Mouse (Mus musculus) midbrain, embryonic 13.5 days (tissue): ENCODE measurements around the gene Yif1b. TPM values are rescaled to one million over a fixed set of nuclear protein-coding genes. Genes with fewer than 3 reads are reported as not detected.

Experiments used
- ATAC-seq: fragments of 200-750 bp; cut with Nextera tagmentation; 2 replicates; pipeline ENCODE4 v1.8.0; 2017; ENCODE audit warnings: mild to moderate bottlenecking, moderate TSS enrichment, moderate library complexity
- H3K27ac ChIP-seq: fragments of 300-500 bp; sonication (generic); 2 replicates; pipeline ENCODE4 v1.5.1; 2015; ENCODE audit warnings: inconsistent platforms, mild to moderate bottlenecking, moderate library complexity
- H3K27me3 ChIP-seq: fragments of 300-500 bp; sonication (generic); 2 replicates; pipeline ENCODE4 v1.6.1; 2015; ENCODE audit warnings: mild to moderate bottlenecking, inconsistent platforms
- H3K36me3 ChIP-seq: fragments of 300-500 bp; sonication (generic); 2 replicates; pipeline ENCODE4 v1.6.1; 2015; ENCODE audit warnings: mild to moderate bottlenecking, inconsistent platforms
- H3K4me1 ChIP-seq: fragments of 300-500 bp; sonication (generic); replicated peaks from 2 replicates; pipeline ENCODE4 v1.6.1; 2015; ENCODE audit warnings: inconsistent platforms
- H3K4me2 ChIP-seq: fragments of 300-500 bp; sonication (generic); replicated peaks from 2 replicates; pipeline ENCODE4 v1.6.1; 2015; ENCODE audit warnings: moderate library complexity, mild to moderate bottlenecking, inconsistent platforms
- H3K4me3 ChIP-seq: fragments of 300-500 bp; sonication (generic); replicated peaks from 2 replicates; pipeline ENCODE4 v1.5.1; 2015; ENCODE audit warnings: mild to moderate bottlenecking, inconsistent platforms
- H3K9ac ChIP-seq: fragments of 300-500 bp; sonication (generic); replicated peaks from 2 replicates; pipeline ENCODE4 v1.6.1; 2015; ENCODE audit warnings: mild to moderate bottlenecking, inconsistent platforms
- H3K9me3 ChIP-seq: fragments of 300-500 bp; sonication (generic); 2 replicates; pipeline ENCODE4 v1.6.1; 2016; ENCODE audit warnings: mild to moderate bottlenecking, inconsistent platforms
- WGBS: fragments of 180-500 bp; shearing (Covaris S2); methylation state at CpG from one replicate; pipeline ENCODE4 v1.1.7; 2015; 5-methylcytosine and 5-hydroxymethylcytosine counted together
- polyA plus RNA-seq: library from polyadenylated mRNA; unstranded; fragments of >200 nt; fragmentation: Nextera tagmentation; extraction: Ambion mirVana; gene quantifications from 2 replicates; pipeline ENCODE4 v1.2.1, GENCODE M21; 2015

Yif1b gene
- polyA plus RNA-seq, 1 experiment from 2014 or later: 80.8 TPM

- Histone ChIP-seq H3K4me3 (no peak overlapping the region), H3K9ac (no peak overlapping the region), H3K4me1 (no peaks in the 10 kb centered on the region), H3K4me2 (no peak overlapping the region), H3K36me3 (no peaks in the 10 kb centered on the region), H3K27ac (no peak overlapping the region), H3K9me3 (no peaks in the 10 kb centered on the region), H3K27me3 (no peaks in the 10 kb centered on the region)
- WGBS: 78% methylated on average over 7 of the region's 7 CpGs
- no peak for ATAC-seq
Measured at GRCm38 (mm10) chr7:29265636-29266035, 27.5 kb downstream of the Yif1b start.

DNA sequence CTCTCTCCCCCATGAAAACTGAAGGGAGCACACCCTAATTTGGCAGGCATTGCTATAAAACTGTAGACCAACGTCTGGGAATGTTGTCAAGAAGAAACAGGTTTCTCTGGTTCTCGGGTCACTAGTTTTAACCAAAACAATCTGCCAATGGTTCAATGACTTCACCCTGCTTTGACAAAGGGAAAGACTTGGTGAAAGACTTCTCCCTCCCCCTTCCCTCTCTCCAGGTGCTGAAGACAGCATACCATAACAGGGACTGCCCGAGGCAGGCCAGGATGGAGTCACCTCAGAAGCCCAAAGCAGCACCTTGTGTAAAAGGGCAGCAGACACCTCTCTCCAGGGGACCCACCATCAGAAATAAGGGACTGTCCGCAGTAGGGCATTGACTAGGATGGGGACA lies 28.8 kb downstream of the Yif1b start:
- Histone ChIP-seq H3K27ac (no peak overlapping the region), H3K9ac (no peak overlapping the region), H3K4me1 (no peaks in the 10 kb centered on the region), H3K9me3 (no peaks in the 10 kb centered on the region), H3K36me3 (no peaks in the 10 kb centered on the region), H3K4me3 (no peak overlapping the region), H3K4me2 (no peak overlapping the region), H3K27me3 (no peaks in the 10 kb centered on the region)
- no peak for ATAC-seq
- WGBS: 68% methylated on average over 4 of the region's 4 CpGs

GRCm38 (mm10) chr7:29270445-29270844 lies 32.3 kb downstream of the Yif1b start:
- 88% methylated on average over 4 of the region's 4 CpGs for WGBS
- no peak for ATAC-seq
- no peaks in the 10 kb centered on the region for H3K9me3 ChIP-seq
- H3K9ac ChIP-seq: no peak overlapping the region
- H3K36me3 ChIP-seq: no peaks in the 10 kb centered on the region
- H3K27ac ChIP-seq: no peak overlapping the region
- no peaks in the 10 kb centered on the region for H3K27me3 ChIP-seq
- no peaks in the 10 kb centered on the region for H3K4me1 ChIP-seq
- no peak overlapping the region for H3K4me3 ChIP-seq
- no peak overlapping the region for H3K4me2 ChIP-seq

- Histone ChIP-seq H3K36me3 (no peaks in the 10 kb centered on the region), H3K4me3 (no peak overlapping the region), H3K9ac (no peak overlapping the region), H3K4me2 (no peak overlapping the region), H3K27me3 (no peaks in the 10 kb centered on the region), H3K4me1 (no peaks in the 10 kb centered on the region), H3K9me3 (no peaks in the 10 kb centered on the region), H3K27ac (no peak overlapping the region)
- ATAC-seq: no peak
- WGBS: 82% methylated on average over 8 of the region's 8 CpGs
Measured at GRCm38 (mm10) chr7:29271687-29272465, 33.7 kb downstream of the Yif1b start.

GRCm38 (mm10) chr7:29276715-29277114 lies 38.6 kb downstream of the Yif1b start:
- H3K27ac ChIP-seq: no peak overlapping the region
- peaks cover 10% of the 10 kb centered on the region for H3K4me1 ChIP-seq
- no peak overlapping the region for H3K4me2 ChIP-seq
- H3K9me3 ChIP-seq: no peaks in the 10 kb centered on the region
- H3K4me3 ChIP-seq: no peak overlapping the region
- WGBS: 82% methylated on average over 5 of the region's 5 CpGs
- ATAC-seq: no peak
- H3K9ac ChIP-seq: no peak overlapping the region
- no peaks in the 10 kb centered on the region for H3K36me3 ChIP-seq
- peaks cover 20% of the 10 kb centered on the region for H3K27me3 ChIP-seq

DNA sequence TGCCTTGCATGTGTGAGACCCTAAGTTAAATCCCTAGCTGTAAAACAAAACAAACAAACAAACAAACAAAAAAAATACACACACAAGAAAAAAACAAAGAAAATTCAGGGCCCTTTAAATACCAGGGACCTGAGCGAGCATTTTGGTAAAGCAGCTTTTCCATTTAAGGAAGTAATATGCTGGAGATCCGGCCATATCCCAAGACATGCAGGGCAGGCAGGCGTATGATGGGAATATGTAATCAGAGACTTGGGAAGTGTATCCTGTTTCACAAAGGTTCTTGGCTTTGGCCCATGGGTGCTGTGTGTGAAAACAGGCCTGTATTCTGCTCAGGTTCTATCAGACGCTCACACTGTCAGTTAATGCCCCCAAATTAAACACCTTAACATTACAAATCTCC lies 39.4 kb downstream of the Yif1b start:
- peaks cover 28% of the 10 kb centered on the region for H3K27me3 ChIP-seq
- no peak overlapping the region for H3K27ac ChIP-seq
- no peak overlapping the region for H3K4me3 ChIP-seq
- ATAC-seq: no peak
- WGBS: 94% methylated on average over 4 of the region's 4 CpGs
- peaks cover 17% of the 10 kb centered on the region for H3K4me1 ChIP-seq
- H3K9me3 ChIP-seq: no peaks in the 10 kb centered on the region
- no peaks in the 10 kb centered on the region for H3K36me3 ChIP-seq
- no peak overlapping the region for H3K9ac ChIP-seq
- H3K4me2 ChIP-seq: no peak overlapping the region

- H3K36me3 ChIP-seq: no peaks in the 10 kb centered on the region
- no peak for ATAC-seq
Measured at GRCm38 (mm10) chr7:29279261-29279660, 41.1 kb downstream of the Yif1b start.

GRCm38 (mm10) chr7:29279924-29280323 lies 41.8 kb downstream of the Yif1b start:
- ATAC-seq: no peak

More at GRCm38 (mm10) chr7:29279261-29279660, 41.1 kb downstream of the Yif1b start:
- no peak overlapping the region for H3K4me2 ChIP-seq
- H3K9ac ChIP-seq: no peak overlapping the region
- no peaks in the 10 kb centered on the region for H3K9me3 ChIP-seq
- no peak overlapping the region for H3K27ac ChIP-seq
- H3K4me1 ChIP-seq: peaks cover 17% of the 10 kb centered on the region
- H3K4me3 ChIP-seq: no peak overlapping the region
- H3K27me3 ChIP-seq: peaks cover 34% of the 10 kb centered on the region

GRCm38 (mm10) chr7:29280801-29281200 lies 42.7 kb downstream of the Yif1b start:
- WGBS: 14% methylated on average over 13 of the region's 13 CpGs
- no peak overlapping the region for H3K27ac ChIP-seq
- peaks cover 42% of the 10 kb centered on the region for H3K27me3 ChIP-seq
- H3K4me2 ChIP-seq: peak overlapping the region; percentile 97
- no peaks in the 10 kb centered on the region for H3K9me3 ChIP-seq
- H3K4me3 ChIP-seq: peak overlapping the region; percentile 59
- peaks cover 17% of the 10 kb centered on the region for H3K4me1 ChIP-seq
- no peak for ATAC-seq
- H3K9ac ChIP-seq: peak overlapping the region; percentile 68
- H3K36me3 ChIP-seq: no peaks in the 10 kb centered on the region

More at GRCm38 (mm10) chr7:29279924-29280323, 41.8 kb downstream of the Yif1b start:
- H3K27me3 ChIP-seq: peaks cover 40% of the 10 kb centered on the region
- WGBS: 93% methylated on average over 8 of the region's 8 CpGs
- H3K27ac ChIP-seq: no peak overlapping the region
- H3K4me1 ChIP-seq: peaks cover 17% of the 10 kb centered on the region
- H3K36me3 ChIP-seq: no peaks in the 10 kb centered on the region
- H3K4me3 ChIP-seq: no peak overlapping the region
- no peak overlapping the region for H3K9ac ChIP-seq
- no peak overlapping the region for H3K4me2 ChIP-seq
- no peaks in the 10 kb centered on the region for H3K9me3 ChIP-seq

GRCm38 (mm10) chr7:29281201-29282073 lies 43.3 kb downstream of the Yif1b start, which contains the start of gene Spint2:
Gene Spint2 (minus strand): TSS chr7:29281912.
- H3K4me1 ChIP-seq: peaks cover 17% of the 10 kb centered on the region
- H3K9me3 ChIP-seq: no peaks in the 10 kb centered on the region
- peak within 1 kb of the TSS; percentile 97 for H3K4me2 ChIP-seq
- no peak within 1 kb of the TSS for H3K27ac ChIP-seq
- WGBS: under 1% methylated on average over 77 of the region's 80 CpGs
- peak within 1 kb of the TSS; percentile 68 for H3K9ac ChIP-seq
- H3K27me3 ChIP-seq: peaks cover 45% of the 10 kb centered on the region
- no peaks in the 10 kb centered on the region for H3K36me3 ChIP-seq
- peak; percentile 79 for ATAC-seq
- peak within 1 kb of the TSS; percentile 59 for H3K4me3 ChIP-seq

DNA sequence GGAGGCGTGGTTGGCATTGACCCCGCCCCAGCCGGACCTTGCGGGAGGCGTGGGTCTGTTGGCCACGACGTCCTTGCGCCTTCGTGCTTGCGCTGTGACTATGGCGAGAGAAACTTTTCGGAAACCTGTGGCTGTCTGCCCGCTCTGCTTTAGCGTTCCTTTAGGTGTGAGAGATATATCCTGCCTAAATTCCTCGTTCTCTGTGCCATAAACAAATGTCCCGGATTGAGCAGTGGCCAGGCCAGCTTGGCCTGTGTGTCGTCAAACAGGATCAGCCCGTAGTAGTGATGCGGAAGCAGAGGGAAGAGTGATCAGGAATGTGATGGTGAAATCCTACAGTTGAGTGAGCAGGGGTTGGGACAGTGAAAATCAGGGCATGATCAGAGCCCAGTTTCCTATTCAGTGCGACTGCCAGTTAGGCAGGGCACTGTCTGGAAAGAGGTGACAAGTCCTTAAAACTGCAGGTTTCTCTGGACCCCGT lies 44.0 kb downstream of the Yif1b start:
- H3K4me3 ChIP-seq: peak overlapping the region; percentile 59
- H3K36me3 ChIP-seq: no peaks in the 10 kb centered on the region
- ATAC-seq: peak; percentile 28
- peak overlapping the region; percentile 97 for H3K4me2 ChIP-seq
- WGBS: 11% methylated on average over 21 of the region's 21 CpGs
- H3K9me3 ChIP-seq: no peaks in the 10 kb centered on the region
- H3K9ac ChIP-seq: peak overlapping the region; percentile 68
- peaks cover 45% of the 10 kb centered on the region for H3K27me3 ChIP-seq
- peaks cover 17% of the 10 kb centered on the region for H3K4me1 ChIP-seq
- no peak overlapping the region for H3K27ac ChIP-seq

DNA sequence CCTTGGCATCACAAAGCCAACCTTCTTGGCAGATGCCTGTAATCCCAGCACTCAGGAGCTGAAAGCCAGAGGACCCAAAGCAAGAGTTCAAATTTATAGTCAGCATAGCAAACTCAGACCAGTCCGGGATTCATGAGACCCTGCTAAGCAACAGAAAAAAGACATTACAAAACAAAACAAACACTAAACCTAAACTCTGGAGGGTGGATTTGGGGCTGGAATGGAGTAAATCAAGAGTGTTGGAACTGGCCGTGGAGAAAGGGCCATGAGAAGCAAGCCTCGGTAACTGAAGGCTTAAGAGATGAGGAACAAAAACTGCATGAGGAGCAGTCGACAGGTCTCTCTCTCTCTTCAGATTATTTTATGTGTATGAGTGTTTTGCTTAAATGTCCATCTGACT lies 45.7 kb downstream of the Yif1b start:
- Histone ChIP-seq H3K4me3 (no peak overlapping the region), H3K9ac (no peak overlapping the region), H3K4me1 (peaks cover 19% of the 10 kb centered on the region), H3K9me3 (no peaks in the 10 kb centered on the region), H3K4me2 (no peak overlapping the region), H3K36me3 (no peaks in the 10 kb centered on the region), H3K27me3 (peaks cover 50% of the 10 kb centered on the region), H3K27ac (no peak overlapping the region)
- ATAC-seq: no peak
- WGBS: 89% methylated on average over 4 of the region's 4 CpGs
